In genomic region chr6:48185311-48185710, GRCm38 (mm10) we compare ENCODE assay signal across 23 mouse cellular contexts.
"Had no signal": no experiment of that assay in that cellular context is flagged by ENCODE, and none has a peak within 500 bp of the region (broad histone marks: within the 10 kb centered on the region; RNA-seq: fewer than 3 reads in every experiment).

No protein-coding gene starts in this region.

- H3K27me3 ChIP-seq: heart, embryonic 12.5 days; hindbrain, embryonic 12.5 days; intestine, embryonic 15.5 days; limb, embryonic 12.5 days; liver, embryonic 13.5 days; liver, embryonic 15.5 days had no signal

- H3K36me3 ChIP-seq: heart, embryonic 10.5 days; heart, embryonic 12.5 days; hindbrain, embryonic 10.5 days; hindbrain, embryonic 12.5 days; intestine, embryonic 15.5 days; limb, embryonic 10.5 days; limb, embryonic 12.5 days; liver, embryonic 13.5 days; liver, embryonic 15.5 days had no signal

- H3K9ac ChIP-seq: heart, embryonic 12.5 days; hindbrain, embryonic 12.5 days; hindbrain, embryonic 14.5 days; intestine, embryonic 15.5 days; limb, embryonic 12.5 days; liver, embryonic 13.5 days; liver, embryonic 15.5 days had no signal

- H3K27ac ChIP-seq: gastrocnemius, adult 2 months; heart, adult 2 months; heart, embryonic 10.5 days; hindbrain, embryonic 10.5 days; hindbrain, embryonic 12.5 days; hindbrain, embryonic 14.5 days; intestine, embryonic 15.5 days; layer of hippocampus, adult 2 months; limb, embryonic 10.5 days; limb, embryonic 12.5 days; liver, embryonic 13.5 days; liver, embryonic 15.5 days had no signal

- H3K4me3 ChIP-seq: gastrocnemius, adult 2 months; heart, adult 2 months; heart, embryonic 10.5 days; heart, embryonic 12.5 days; hindbrain, embryonic 10.5 days; hindbrain, embryonic 12.5 days; intestine, embryonic 15.5 days; layer of hippocampus, adult 2 months; limb, embryonic 10.5 days; limb, embryonic 12.5 days; liver, embryonic 13.5 days; liver, embryonic 15.5 days had no signal

- DNase-seq: gastrocnemius, adult 2 months; gastrocnemius, postnatal 10 days; gastrocnemius, postnatal 25 days; heart, adult 2 months; heart, postnatal 10 days; heart, postnatal 4 days; kidney, adult 18-20 months; kidney, adult 8-10 months; kidney, postnatal 14 days; kidney, postnatal 36 days; liver; liver, embryonic 13.5 days had no signal

- H3K9me3 ChIP-seq: heart, embryonic 10.5 days; hindbrain, embryonic 10.5 days; hindbrain, embryonic 12.5 days; intestine, embryonic 15.5 days; limb, embryonic 10.5 days; limb, embryonic 12.5 days; liver, embryonic 13.5 days; liver, embryonic 15.5 days had no signal

- H3K4me1 ChIP-seq: heart, embryonic 10.5 days; heart, embryonic 12.5 days; hindbrain, embryonic 12.5 days; intestine, embryonic 15.5 days; limb, embryonic 10.5 days; limb, embryonic 12.5 days; liver, embryonic 13.5 days; liver, embryonic 15.5 days had no signal

- H3K4me2 ChIP-seq: heart, embryonic 12.5 days; hindbrain, embryonic 12.5 days; hindbrain, embryonic 14.5 days; intestine, embryonic 15.5 days; limb, embryonic 12.5 days; liver, embryonic 11.5 days; liver, embryonic 13.5 days; liver, embryonic 15.5 days had no signal
